Mouse (Mus musculus): ENCODE data around the gene Ly75. TPM values are rescaled to one million over a fixed set of nuclear protein-coding genes. Genes with fewer than 3 reads are reported as not detected.
A peak's percentile ranks its signal among the peaks of the same experiment; 100 is the strongest.

Ly75 gene
- polyA plus RNA-seq, 1 experiment from 2014 or later = 5.0 TPM

DNA sequence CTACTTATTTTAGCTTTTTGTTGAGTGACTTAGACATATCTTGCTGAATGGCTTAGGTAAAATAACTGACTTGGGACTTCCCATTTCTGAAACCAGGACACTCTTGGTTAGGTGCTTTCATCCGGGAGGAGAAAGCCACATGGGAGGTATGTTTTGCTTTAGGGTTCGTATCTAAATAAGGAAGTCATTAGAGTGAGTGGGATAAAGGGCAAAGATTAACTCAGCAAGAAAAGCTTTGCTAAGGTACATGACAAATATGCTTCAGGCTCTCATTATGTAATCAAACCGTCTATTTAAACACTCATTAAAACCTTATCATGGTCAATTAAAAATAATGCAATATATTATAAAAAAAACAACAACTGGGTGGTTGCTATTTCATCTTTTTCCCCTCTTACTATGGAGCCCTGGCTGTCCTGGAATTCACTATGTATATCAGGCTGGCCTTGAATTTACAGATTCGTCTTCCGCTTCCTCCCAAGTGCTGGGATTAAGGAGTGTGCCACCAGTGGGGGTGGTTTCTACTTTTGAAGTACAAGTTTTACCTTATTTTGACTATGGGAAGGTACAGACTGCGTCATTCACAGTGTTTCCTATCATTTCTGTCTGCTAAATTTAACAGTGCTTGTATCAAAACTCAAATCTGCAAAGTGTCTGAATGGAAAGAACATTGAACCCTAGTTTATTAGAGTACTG is 60.9 kb downstream of the Ly75 start:
- Histone ChIP-seq H3K27ac (ENCODE audit: low read length) (no peak overlapping the region), H3K27me3 (ENCODE audit: control insufficient read depth, insufficient read depth, low read length) (no peaks in the 10 kb centered on the region), H3K4me3 (ENCODE audit: low read length) (no peak overlapping the region), H3K36me3 (ENCODE audit: control insufficient read depth, insufficient read depth) (no peaks in the 10 kb centered on the region), H3K9me3 (replicated peaks; ENCODE audit: control insufficient read depth, low read length) (no peaks in the 10 kb centered on the region), H3K9ac (ENCODE audit: low read length) (no peak overlapping the region), H3K4me2 (ENCODE audit: low read depth, low read length) (no peak overlapping the region), H3K4me1 (ENCODE audit: control insufficient read depth, insufficient read depth, low read length) (no peaks in the 10 kb centered on the region)
- 66% methylated on average over 6 of the region's 6 CpGs for WGBS
- no peak for ATAC-seq (replicated peaks; ENCODE audit: extremely low read depth, insufficient read depth, low FRiP score)

DNA sequence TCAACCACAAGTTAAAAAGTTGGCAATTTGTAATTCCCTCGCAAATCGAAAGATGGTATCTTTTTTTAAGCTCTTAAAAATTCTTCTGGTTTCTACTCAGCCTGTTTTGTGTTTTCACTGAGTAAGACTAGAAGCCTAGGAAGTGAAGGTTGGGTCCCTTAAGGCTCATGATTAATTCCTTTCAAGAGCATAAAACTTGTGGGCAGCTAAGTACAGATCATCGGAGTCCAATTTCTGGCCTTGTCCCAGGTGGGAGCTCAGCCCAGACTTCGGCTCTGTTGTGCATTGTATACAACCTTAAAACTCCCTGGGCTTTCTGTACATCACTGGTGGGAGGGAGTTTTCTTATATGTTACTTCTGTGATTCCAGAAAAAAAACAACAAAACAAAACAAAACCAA is 79.3 kb downstream of the Ly75 start:
- Histone ChIP-seq H3K4me2 (ENCODE audit: low read depth, low read length) (no peak overlapping the region), H3K4me1 (ENCODE audit: control insufficient read depth, insufficient read depth, low read length) (no peaks in the 10 kb centered on the region), H3K4me3 (ENCODE audit: low read length) (no peak overlapping the region), H3K27ac (ENCODE audit: low read length) (no peak overlapping the region), H3K27me3 (ENCODE audit: control insufficient read depth, insufficient read depth, low read length) (no peaks in the 10 kb centered on the region), H3K36me3 (ENCODE audit: control insufficient read depth, insufficient read depth) (no peaks in the 10 kb centered on the region), H3K9ac (ENCODE audit: low read length) (no peak overlapping the region), H3K9me3 (replicated peaks; ENCODE audit: control insufficient read depth, low read length) (no peaks in the 10 kb centered on the region)
- ATAC-seq (replicated peaks; ENCODE audit: extremely low read depth, insufficient read depth, low FRiP score) = no peak
- WGBS = 78% methylated on average over 4 of the region's 4 CpGs

DNA sequence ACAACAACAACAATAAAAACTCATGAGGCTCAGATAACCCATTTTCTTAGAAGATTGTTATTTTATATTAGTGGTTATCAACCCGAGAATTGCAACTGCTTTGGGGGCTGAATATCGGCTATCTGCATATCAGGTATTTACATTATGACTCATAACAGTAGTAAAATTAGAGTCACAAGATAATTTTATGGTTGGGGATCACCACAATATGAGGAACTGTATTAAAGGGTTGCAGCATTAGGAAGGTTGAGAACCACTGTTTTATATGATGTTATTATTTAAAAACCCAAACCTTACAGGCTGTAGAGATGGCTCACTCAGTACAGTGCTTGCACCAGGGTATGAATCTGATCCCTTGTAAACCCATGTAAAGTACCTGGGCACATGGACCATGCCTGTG is 83.8 kb downstream of the Ly75 start:
- no peaks in the 10 kb centered on the region for H3K27me3 ChIP-seq (ENCODE audit: control insufficient read depth, insufficient read depth, low read length)
- H3K9me3 ChIP-seq (replicated peaks; ENCODE audit: control insufficient read depth, low read length) = no peaks in the 10 kb centered on the region
- ATAC-seq (replicated peaks; ENCODE audit: extremely low read depth, insufficient read depth, low FRiP score) = no peak
- 85% methylated on average over 2 of the region's 2 CpGs for WGBS
- H3K4me1 ChIP-seq (ENCODE audit: control insufficient read depth, insufficient read depth, low read length) = no peaks in the 10 kb centered on the region
- H3K27ac ChIP-seq (ENCODE audit: low read length) = no peak overlapping the region
- no peak overlapping the region for H3K4me2 ChIP-seq (ENCODE audit: low read depth, low read length)
- H3K9ac ChIP-seq (ENCODE audit: low read length) = no peak overlapping the region
- no peaks in the 10 kb centered on the region for H3K36me3 ChIP-seq (ENCODE audit: control insufficient read depth, insufficient read depth)
- H3K4me3 ChIP-seq (ENCODE audit: low read length) = no peak overlapping the region

DNA sequence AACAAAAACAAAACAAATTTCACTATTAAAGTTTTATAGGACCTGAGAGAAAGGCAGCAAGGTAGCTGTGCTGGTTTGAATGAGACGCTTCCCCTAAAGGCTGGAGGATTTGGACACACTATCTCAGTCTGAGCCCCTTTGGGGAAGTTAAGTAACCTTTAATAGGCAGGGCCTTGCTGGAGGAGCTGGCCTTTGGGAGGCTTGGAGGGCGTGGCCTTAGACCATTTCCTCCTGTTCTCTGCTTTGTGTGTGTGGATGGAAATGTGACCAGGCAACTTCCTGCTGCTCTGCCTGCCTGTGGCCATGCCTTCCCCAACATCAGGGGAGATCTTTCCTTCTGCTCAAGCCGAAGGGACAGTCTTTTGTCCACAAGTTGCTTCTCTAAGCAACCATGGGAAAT is 84.8 kb downstream of the Ly75 start:
- Histone ChIP-seq H3K4me2 (ENCODE audit: low read depth, low read length) (no peak overlapping the region), H3K9me3 (replicated peaks; ENCODE audit: control insufficient read depth, low read length) (no peaks in the 10 kb centered on the region), H3K9ac (ENCODE audit: low read length) (no peak overlapping the region), H3K27ac (ENCODE audit: low read length) (no peak overlapping the region), H3K36me3 (ENCODE audit: control insufficient read depth, insufficient read depth) (no peaks in the 10 kb centered on the region), H3K27me3 (ENCODE audit: control insufficient read depth, insufficient read depth, low read length) (no peaks in the 10 kb centered on the region), H3K4me1 (ENCODE audit: control insufficient read depth, insufficient read depth, low read length) (no peaks in the 10 kb centered on the region), H3K4me3 (ENCODE audit: low read length) (no peak overlapping the region)
- 78% methylated on average over 3 of the region's 3 CpGs for WGBS
- ATAC-seq (replicated peaks; ENCODE audit: extremely low read depth, insufficient read depth, low FRiP score) = no peak

DNA sequence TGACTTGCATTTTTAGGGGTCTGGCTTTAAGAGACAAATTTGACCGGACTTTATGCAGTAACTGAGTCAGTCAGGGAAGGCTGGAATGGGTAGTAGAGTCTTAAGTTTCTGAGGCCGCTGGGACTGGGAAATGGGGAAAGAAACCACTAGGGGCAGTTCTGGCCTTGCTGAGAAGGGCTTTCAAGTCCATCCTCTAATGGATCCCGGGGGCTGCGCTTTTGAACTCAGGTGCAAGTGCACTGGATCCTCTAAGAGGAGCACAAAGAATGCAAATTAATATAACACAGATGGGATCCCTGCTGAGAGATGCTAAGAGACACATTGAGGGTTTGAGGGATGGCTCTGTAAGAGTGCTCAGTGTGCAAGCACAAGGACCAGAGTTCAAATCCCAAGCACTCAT is 91.7 kb downstream of the Ly75 start:
- 78% methylated on average over 4 of the region's 4 CpGs for WGBS
- Histone ChIP-seq H3K9me3 (replicated peaks; ENCODE audit: control insufficient read depth, low read length) (no peaks in the 10 kb centered on the region), H3K27me3 (ENCODE audit: control insufficient read depth, insufficient read depth, low read length) (no peaks in the 10 kb centered on the region), H3K36me3 (ENCODE audit: control insufficient read depth, insufficient read depth) (no peaks in the 10 kb centered on the region), H3K4me2 (ENCODE audit: low read depth, low read length) (no peak overlapping the region), H3K9ac (ENCODE audit: low read length) (no peak overlapping the region), H3K27ac (ENCODE audit: low read length) (no peak overlapping the region), H3K4me3 (ENCODE audit: low read length) (no peak overlapping the region), H3K4me1 (ENCODE audit: control insufficient read depth, insufficient read depth, low read length) (no peaks in the 10 kb centered on the region)
- no peak for ATAC-seq (replicated peaks; ENCODE audit: extremely low read depth, insufficient read depth, low FRiP score)

DNA sequence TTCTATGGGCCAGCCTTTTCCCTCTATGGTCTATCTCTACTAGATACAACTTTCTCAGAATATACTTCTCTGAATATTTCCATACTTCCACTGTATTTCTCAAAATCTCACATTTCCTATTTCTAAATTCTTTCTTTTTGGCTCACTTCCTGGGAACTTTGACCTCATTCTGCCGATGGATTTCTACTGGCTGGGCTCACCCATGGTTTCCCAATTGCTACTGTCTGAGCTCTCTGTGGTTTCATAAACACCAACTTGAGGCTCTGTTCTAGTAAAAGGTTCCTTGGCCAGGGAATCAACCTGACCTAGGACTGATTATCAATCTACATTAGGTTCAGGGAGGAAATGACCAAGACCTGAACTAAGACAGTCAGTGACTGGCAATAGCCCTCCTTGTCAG is 93.7 kb downstream of the Ly75 start:
- Histone ChIP-seq H3K9ac (ENCODE audit: low read length) (no peak overlapping the region), H3K4me1 (ENCODE audit: control insufficient read depth, insufficient read depth, low read length) (peaks cover 2% of the 10 kb centered on the region; the same call in 1 of the 2 replicates), H3K4me3 (ENCODE audit: low read length) (no peak overlapping the region), H3K36me3 (ENCODE audit: control insufficient read depth, insufficient read depth) (no peaks in the 10 kb centered on the region), H3K4me2 (ENCODE audit: low read depth, low read length) (no peak overlapping the region), H3K9me3 (replicated peaks; ENCODE audit: control insufficient read depth, low read length) (no peaks in the 10 kb centered on the region), H3K27me3 (ENCODE audit: control insufficient read depth, insufficient read depth, low read length) (no peaks in the 10 kb centered on the region), H3K27ac (ENCODE audit: low read length) (no peak overlapping the region)
- ATAC-seq (replicated peaks; ENCODE audit: extremely low read depth, insufficient read depth, low FRiP score) = no peak
- WGBS = 75% methylated on average over 1 of the region's 1 CpGs

DNA sequence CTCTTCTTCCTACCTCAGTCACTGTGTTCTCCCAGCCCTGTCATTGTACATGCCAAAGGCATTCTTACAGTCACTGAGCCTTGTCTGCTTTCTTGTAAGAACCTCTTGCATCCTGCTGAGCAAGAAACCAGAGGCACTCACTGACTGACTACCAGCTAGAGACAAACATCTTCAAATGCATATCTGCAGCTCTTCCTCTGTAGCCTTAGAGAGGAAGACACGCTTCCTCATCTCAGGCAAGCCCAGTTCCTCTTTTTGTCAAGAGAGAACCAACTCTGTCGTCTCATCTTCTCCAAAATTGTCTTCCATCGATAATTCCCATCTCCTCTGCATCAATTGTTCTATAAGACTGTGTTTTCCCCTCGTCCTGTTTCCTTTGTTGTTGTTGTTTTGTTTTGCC is 94.5 kb downstream of the Ly75 start:
- no peaks in the 10 kb centered on the region for H3K36me3 ChIP-seq (ENCODE audit: control insufficient read depth, insufficient read depth)
- no peaks in the 10 kb centered on the region for H3K27me3 ChIP-seq (ENCODE audit: control insufficient read depth, insufficient read depth, low read length)
- no peaks in the 10 kb centered on the region for H3K9me3 ChIP-seq (replicated peaks; ENCODE audit: control insufficient read depth, low read length)
- H3K9ac ChIP-seq (ENCODE audit: low read length) = no peak overlapping the region
- 71% methylated on average over 4 of the region's 4 CpGs for WGBS
- H3K4me1 ChIP-seq (ENCODE audit: control insufficient read depth, insufficient read depth, low read length) = peaks cover 6% of the 10 kb centered on the region; the same call in 1 of the 2 replicates
- H3K4me2 ChIP-seq (ENCODE audit: low read depth, low read length) = no peak overlapping the region
- H3K4me3 ChIP-seq (ENCODE audit: low read length) = no peak overlapping the region
- ATAC-seq (replicated peaks; ENCODE audit: extremely low read depth, insufficient read depth, low FRiP score) = no peak
- H3K27ac ChIP-seq (ENCODE audit: low read length) = no peak overlapping the region

DNA sequence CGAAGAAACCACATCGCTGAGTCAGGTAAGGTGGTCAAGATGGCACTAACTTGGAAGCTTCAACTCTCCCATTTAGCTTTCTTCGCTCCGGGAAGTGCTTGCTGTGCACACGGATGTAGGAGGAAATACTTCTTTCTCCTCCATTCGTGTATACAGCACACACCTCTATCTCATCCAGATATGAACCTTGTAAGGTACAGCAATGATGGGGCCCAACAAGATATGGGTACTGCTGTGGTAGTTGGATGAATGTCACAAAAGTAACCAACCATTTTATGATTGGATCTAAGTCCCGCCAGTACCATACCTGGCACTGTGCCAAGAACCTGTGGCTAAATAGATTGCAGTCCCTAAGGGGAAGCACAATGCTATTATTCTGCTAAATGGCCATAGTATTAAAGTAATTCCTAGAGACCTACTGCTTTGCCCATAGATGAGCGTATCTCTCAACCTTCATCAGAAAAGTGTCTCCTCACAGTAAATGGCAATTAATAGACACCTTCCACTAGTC is 97.9 kb downstream of the Ly75 start:
- Histone ChIP-seq H3K9me3 (replicated peaks; ENCODE audit: control insufficient read depth, low read length) (no peaks in the 10 kb centered on the region), H3K4me3 (ENCODE audit: low read length) (no peak overlapping the region), H3K4me1 (ENCODE audit: control insufficient read depth, insufficient read depth, low read length) (peaks cover 9% of the 10 kb centered on the region; the same call in 1 of the 2 replicates), H3K4me2 (ENCODE audit: low read depth, low read length) (no peak overlapping the region), H3K27ac (ENCODE audit: low read length) (no peak overlapping the region), H3K36me3 (ENCODE audit: control insufficient read depth, insufficient read depth) (no peaks in the 10 kb centered on the region), H3K27me3 (ENCODE audit: control insufficient read depth, insufficient read depth, low read length) (no peaks in the 10 kb centered on the region), H3K9ac (ENCODE audit: low read length) (no peak overlapping the region)
- WGBS = 80% methylated on average over 8 of the region's 8 CpGs
- no peak for ATAC-seq (replicated peaks; ENCODE audit: extremely low read depth, insufficient read depth, low FRiP score)

DNA sequence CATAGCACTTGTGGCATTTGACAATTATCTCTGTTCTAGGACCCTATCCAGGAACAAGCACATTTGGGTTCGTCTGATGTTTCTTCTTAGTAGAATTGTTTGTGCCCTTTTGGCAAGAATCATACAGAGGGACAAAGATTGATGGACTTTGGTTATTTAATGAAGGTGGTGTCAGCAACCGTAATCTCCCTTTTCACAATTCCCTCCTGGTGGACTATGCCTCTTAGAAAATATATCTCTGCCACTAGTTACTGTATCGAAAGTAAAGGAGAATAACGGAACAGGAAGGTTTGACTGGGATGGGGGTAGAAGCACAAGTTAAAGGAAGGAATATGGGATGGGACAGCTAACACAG is 98.7 kb downstream of the Ly75 start, which contains the start of gene Cd302:
TSS of gene Cd302 (minus strand) at position 22 of the 355 bp plus-strand sequence.
- H3K36me3 ChIP-seq (ENCODE audit: control insufficient read depth, insufficient read depth) = no peaks in the 10 kb centered on the region
- no peak for ATAC-seq (replicated peaks; ENCODE audit: extremely low read depth, insufficient read depth, low FRiP score)
- peak within 1 kb of the TSS; percentile 91 for H3K4me2 ChIP-seq (ENCODE audit: low read depth, low read length)
- peak within 1 kb of the TSS; percentile 69 for H3K9ac ChIP-seq (ENCODE audit: low read length)
- WGBS = 36% methylated on average over 4 of the region's 4 CpGs
- H3K9me3 ChIP-seq (replicated peaks; ENCODE audit: control insufficient read depth, low read length) = no peaks in the 10 kb centered on the region
- no peak within 1 kb of the TSS for H3K27ac ChIP-seq (ENCODE audit: low read length)
- peaks cover 9% of the 10 kb centered on the region; the same call in 1 of the 2 replicates for H3K4me1 ChIP-seq (ENCODE audit: control insufficient read depth, insufficient read depth, low read length)
- H3K27me3 ChIP-seq (ENCODE audit: control insufficient read depth, insufficient read depth, low read length) = no peaks in the 10 kb centered on the region
- peak within 1 kb of the TSS; percentile 58 for H3K4me3 ChIP-seq (ENCODE audit: low read length)

Data from heart, embryonic 16.5 days (tissue).